Mouse (Mus musculus): ENCODE measurements around the gene Gm10100.
"Not testable (repeated sequence)": the region's sequence is repeated elsewhere in the genome, so short reads cannot be mapped to it uniquely, and the experiment has no call there.

Gm10100 gene

DNA sequence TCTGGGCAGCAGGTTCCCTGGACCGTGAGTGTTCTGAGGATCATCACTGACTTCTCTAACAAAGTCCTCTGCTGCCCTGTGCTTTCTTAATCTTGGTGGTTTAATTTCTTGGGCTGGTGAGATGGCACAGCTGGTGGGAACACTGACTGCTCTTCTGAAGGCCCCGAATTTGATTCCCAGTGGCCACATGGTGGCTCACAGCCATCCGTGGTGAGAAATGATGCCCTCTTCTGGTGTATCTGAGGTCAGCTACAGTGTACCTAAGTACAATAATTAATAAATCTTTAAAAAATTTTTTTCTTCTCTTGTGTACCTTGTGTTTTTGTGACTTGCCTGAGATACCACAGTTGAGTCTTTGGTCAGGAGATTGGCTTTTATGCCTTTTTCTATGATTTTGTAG is 26.0 kb downstream of the Gm10100 start:
- ATAC-seq (ENCODE audit: low TSS enrichment): not testable (repeated sequence)

DNA sequence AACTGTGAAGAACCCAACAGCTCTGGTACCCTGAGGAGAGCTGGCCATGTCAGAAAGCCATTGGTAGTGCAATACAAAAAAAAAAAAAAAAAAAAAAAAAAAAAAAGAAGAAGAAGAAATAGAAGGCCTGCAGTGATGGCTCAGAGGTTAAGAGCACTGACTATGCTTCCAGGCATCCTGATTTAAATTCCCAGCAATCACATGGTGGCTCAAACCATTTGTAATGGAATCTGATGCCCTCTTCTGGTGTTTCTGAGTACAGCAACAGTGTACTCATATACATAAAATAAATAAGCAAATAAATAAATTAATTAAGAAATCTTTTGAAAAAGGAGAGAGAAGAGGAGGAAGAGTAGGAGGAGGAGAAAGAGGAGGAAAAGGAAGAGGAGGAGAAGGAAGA is 27.2 kb downstream of the Gm10100 start:
- no peak for ATAC-seq (ENCODE audit: low TSS enrichment)

DNA sequence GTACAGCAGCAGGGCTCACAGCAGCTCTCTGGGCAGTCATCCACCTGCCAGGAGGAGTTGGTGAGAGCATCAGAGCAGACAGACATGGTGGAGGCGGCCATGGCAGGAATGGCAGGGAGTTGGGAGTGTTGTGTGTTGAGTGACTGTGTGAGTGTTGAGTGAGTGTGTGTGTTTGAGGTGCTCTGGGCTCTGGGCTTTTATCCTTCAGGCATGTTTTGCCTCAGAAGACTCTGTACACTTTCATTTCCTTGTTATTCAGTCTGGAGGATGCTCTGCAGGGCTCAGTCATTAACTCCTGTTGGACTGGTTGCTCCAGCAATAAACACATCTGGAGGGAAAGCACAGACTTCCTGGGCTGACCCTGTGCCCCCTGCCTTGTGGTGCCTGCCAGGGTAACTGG is 33.3 kb downstream of the Gm10100 start, which contains the start of gene Gm3233:
Gm3233 (minus strand) TSS at position 101 of the 400 bp plus-strand sequence.
- ATAC-seq (ENCODE audit: low TSS enrichment): not testable (repeated sequence)

GRCm38 (mm10) chr10:77769727-77770126 is 43.4 kb downstream of the Gm10100 start:
- no peak for ATAC-seq (ENCODE audit: low TSS enrichment)

DNA sequence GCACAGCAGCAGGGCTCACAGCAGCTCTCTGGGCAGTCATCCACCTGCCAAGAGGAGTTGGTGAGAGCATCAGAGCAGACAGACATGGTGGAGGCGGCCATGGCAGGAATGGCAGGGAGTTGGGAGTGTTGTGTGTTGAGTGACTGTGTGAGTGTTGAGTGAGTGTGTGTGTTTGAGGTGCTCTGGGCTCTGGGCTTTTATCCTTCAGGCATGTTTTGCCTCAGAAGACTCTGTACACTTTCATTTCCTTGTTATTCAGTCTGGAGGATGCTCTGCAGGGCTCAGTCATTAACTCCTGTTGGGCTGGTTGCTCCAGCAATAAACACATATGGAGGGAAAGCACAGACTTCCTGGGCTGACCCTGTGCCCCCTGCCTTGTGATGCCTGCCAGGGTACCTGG is 44.9 kb downstream of the Gm10100 start, which contains the start of gene Gm3238:
Gm3238 (minus strand) TSS at position 101 of the 400 bp plus-strand sequence.
- ATAC-seq (ENCODE audit: low TSS enrichment): not testable (repeated sequence)

DNA sequence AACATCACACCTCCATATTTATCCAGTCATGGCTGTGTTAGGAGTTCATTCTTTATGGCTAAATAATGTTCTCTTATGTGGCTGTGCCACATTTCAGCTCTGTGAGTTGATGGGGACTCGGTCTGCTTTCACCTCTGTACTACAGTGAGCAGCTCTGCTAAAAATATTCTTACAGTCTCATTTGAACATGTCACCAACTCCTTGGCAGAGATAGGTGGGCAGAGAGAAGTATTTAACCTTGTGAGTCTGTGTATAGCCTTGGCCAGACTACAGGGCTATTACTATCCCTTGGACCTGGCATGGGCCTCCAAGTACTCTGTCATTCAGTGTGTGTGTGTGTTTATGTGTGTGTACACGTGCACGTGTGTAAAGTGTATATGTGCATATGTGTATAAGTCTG is 45.9 kb downstream of the Gm10100 start:
- ATAC-seq (ENCODE audit: low TSS enrichment): not testable (repeated sequence)
